Mouse (Mus musculus) thymus, postnatal 4 days (tissue): ENCODE results near the gene Cntnap5b.
"Not testable (repeated sequence)": the region's sequence is repeated elsewhere in the genome, so short reads cannot be mapped to it uniquely, and the experiment has no call there.

ENCODE experiments used
- DNase-seq: peaks from one replicate; pipeline ENCODE4 v3.0.0; 2021

Gene Cntnap5b

GRCm38 (mm10) chr1:99772614-99773013 is at the start of gene Cntnap5b:
Cntnap5b (plus strand) TSS chr1:99772765.
- DNase-seq = no peak

DNA sequence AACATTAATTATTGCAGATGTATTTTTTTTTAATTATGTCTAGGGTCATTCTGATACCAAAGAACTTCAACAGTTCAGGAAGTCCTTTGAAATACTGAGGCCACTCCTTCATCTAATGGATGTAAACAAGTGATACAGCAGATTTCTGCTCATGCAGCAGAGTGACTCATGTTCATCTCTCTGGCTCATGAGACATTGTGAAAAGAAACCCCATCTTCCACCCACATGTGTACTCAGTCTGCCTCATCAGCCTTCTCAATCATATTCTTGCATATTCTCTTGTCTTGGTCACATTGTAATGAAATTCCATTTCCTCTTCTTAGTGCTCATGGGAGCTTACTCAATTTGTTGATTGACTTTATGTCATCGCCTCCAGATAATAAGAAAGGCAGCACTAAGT is 12.6 kb upstream of the Cntnap5b start:
- DNase-seq = no peak

- DNase-seq = peak; percentile 40
Measured at GRCm38 (mm10) chr1:99772183-99772582, 382 bp upstream of the Cntnap5b start.

DNA sequence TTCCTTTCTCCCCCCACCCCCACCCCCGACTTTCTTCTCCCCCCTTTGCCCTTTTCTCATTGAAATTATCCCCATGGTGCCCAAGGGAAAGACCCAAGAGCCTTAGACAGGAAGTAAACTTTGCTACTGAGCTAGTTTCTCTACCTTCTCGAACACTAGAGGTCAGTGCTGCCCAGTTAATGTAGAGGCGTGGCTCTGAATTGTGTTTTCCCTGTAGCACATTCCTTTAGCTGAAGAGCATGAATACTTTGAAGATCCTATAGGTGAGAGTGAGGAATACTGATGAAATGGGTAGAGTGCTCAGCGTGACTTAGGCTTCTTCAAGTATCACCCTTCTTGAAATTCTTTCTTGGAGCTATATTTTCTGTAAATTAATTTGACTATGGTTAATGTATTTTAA is 1.6 kb downstream of the Cntnap5b start:
- no peak for DNase-seq

DNA sequence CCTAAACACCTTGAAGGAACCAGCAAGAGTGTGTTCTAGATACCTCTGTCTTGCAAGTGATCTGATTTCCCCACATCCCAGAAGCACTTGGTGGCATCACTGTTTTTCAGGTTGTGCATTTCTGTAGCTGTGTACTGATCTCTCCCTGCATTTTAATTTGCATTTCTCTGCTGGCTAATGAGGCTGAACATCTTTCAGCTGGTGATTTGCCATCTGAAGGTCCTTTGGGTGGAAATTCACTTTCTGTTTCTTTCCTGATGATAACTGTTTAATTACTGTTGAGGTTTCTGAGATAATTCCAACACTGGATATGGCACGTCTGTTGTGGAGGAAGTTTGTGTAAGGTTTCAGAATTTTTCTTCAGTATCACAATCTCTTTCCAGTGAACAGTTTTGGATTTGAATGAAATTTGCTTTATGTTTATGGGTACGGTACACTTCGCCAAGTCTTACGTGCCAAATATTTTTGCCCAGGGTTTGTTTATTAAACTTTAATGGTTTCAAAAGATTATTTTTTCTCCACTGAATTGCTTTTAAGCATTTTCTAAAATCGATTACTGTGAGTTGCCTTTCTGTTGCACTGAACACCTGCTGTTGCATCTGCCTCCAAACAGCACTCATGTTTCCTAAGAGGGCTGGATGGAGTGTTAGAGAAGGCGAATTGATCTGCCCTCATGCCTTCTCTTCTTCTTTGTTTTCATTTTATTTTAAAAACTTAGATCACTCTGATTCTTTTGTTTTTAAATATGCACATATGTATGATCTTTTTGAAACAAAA is 41.0 kb downstream of the Cntnap5b start:
- no peak for DNase-seq

- DNase-seq = no peak
Measured at GRCm38 (mm10) chr1:99872344-99872743, 99.8 kb downstream of the Cntnap5b start.

DNA sequence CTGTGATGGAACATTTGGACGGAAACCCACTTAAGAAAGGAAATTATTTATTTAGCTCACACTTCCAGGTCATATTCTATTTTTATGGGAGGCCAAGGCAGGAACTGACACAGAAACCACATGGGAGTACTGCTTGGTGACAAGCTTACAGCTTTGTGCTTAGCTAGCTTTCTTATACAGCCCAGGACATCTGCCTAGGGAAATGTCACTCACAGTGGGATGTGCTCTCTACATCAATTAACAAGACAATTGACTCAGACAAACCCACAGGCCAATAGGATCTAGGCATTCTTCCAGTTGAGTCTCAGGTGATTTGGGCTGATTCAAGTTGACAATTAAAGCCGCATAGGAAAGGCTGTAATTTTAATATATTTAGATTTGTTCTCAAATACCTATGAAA is 135.2 kb downstream of the Cntnap5b start:
- DNase-seq = no peak

DNA sequence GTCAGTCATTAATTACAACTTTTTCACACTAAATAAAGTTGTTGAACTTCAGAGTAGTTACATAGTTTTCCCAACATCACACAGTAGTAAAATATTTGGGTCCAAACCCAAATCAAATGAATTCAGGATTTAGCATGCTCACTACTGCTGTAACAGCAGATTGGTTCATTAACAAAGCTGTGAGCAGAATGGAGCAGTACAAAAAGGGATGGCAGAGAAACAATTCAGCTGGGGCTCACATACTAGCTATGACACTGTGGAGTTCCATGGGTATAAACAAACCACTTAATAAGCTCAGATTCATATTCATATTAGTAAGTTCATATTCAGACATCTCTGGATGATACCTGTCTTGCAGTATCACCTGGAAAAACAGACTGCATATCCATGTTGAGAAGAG is 170.9 kb downstream of the Cntnap5b start:
- DNase-seq = no peak

DNA sequence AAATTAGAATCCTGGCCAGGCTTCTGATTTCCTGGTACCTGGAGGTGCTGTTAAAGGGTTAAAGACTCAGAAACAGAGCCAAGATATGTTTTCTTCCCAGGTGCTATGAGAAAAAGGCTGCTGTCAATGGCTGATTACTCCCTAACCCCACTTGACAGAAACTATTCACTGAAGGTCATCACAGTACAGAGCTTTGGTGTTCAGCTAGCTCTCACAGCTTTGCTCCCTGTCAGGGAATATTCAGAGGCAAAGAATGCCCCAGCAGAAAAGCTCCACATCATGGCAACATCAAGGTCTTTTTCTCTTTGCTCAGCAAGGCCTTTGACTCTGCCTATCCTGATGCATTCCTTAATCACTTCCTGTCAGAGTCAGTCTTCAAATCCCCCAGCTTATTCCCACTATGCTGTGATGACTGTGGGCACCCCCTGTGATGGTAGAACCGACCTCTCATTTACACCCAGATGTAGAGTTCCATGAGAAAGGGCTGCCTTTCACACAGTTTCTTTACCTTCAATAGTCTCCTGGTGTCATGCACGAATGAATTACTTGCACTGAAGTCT is 186.9 kb downstream of the Cntnap5b start:
- no peak for DNase-seq

- no peak for DNase-seq
Measured at GRCm38 (mm10) chr1:99967300-99968089, 194.9 kb downstream of the Cntnap5b start.

GRCm38 (mm10) chr1:99970184-99971086 is 197.9 kb downstream of the Cntnap5b start:
- no peak for DNase-seq

DNA sequence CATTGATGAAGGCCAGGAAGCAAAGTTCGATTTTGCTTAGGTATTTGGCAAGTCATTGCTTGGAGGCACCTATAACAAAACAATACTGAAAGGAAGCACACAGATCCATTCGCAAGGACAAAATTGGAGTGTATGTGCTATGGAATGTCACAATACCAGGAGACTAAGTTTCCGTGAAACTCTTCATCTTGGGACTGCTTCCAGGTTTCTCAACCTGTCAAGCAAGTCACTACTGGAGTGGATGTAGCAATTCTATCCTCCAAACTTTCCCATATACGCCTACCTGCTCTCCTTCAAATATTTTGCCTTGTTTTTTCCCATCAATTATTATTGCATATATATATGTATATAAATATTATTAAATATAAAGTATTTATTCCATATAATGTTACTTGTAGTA is 228.7 kb downstream of the Cntnap5b start:
- not testable (repeated sequence) for DNase-seq

- DNase-seq = no peak
Measured at GRCm38 (mm10) chr1:100006021-100006745, 233.6 kb downstream of the Cntnap5b start.

GRCm38 (mm10) chr1:100041808-100042207 is 269.2 kb downstream of the Cntnap5b start:
- no peak for DNase-seq

GRCm38 (mm10) chr1:100079812-100080211 is 307.2 kb downstream of the Cntnap5b start:
- no peak for DNase-seq

DNA sequence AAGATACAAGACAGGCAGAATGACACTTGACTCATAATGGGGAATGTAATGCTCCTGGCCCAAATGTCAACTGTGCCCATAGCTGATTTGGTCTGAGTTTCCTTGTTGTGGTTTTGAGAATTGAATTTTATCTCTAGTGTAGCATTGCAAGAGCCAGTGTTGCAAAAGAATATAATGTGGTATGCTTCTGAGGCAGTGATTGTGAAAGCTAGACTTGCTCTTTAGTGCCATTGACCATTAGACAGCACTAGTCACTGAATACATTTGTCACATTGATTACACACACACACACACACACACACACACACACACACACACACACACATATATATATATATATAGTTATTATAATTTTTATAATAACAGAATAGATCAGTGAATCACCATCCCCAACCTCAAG is 328.0 kb downstream of the Cntnap5b start:
- no peak for DNase-seq

DNA sequence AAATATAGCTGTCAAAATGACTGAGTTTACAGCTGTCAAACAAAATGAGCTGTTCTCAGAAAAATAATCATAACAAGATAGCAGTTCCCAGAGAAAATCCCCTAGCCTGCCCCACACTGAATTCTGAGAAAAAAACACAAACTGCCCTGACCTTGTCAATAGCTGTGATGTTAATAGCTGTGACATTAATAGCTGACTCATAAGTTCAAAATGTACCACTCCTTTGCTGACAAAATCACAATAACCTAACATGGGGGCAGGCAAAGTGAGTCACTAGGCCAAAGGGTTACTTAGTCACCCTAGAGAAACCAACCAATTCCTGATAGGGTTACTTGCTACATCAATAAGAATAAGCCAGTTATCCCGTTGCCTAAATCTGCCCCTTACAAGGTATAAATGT is 328.5 kb downstream of the Cntnap5b start:
- DNase-seq = no peak

DNA sequence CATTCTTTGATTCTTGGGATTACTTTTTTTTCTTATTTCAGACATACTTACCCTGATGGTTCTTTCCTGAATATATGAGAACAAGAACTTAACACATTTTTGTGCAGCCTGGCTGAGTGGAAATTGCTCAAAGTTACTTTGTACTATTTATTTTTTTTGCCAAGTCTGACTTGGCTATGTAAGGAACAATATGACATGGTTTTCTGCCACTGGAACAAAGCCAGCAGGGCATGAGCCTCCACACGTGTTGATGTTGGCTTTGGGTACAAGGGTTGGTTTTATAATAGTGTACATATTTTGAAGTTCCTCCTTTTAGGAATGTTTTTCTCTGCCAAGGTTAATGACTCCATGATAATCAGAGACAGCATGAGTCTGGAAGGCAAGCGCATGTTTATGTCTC is 331.8 kb downstream of the Cntnap5b start:
- DNase-seq = no peak

DNA sequence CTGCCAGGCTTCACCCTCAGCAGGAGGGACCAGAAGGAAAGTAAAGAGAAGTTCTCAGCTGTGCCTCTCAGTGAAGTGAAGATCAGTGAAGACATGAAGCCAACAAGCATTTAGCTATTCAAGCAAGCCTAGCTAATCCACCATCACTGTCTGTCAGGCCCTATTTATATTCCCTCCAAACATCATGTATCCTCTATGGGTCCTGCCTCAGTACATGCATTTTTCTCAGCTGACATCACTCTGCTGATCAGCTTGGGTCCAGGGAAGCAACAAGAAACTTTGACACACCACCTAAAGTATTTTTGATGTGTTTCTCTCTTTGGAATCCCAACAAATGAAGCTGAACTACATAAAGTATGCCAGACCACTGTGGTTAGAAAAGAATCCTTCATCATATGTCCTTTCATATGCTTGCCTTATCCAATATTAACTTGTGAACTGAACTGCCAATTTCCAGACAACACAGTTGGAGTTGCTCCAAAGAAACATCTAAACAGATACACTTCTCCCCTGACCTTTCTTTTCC is 349.9 kb downstream of the Cntnap5b start:
- DNase-seq = no peak

GRCm38 (mm10) chr1:100163588-100164357 is 391.2 kb downstream of the Cntnap5b start:
- no peak for DNase-seq

GRCm38 (mm10) chr1:100171566-100171965 is 399.0 kb downstream of the Cntnap5b start:
- no peak for DNase-seq
